Mouse (Mus musculus): ENCODE measurements around the gene Vldlr.

DNA sequence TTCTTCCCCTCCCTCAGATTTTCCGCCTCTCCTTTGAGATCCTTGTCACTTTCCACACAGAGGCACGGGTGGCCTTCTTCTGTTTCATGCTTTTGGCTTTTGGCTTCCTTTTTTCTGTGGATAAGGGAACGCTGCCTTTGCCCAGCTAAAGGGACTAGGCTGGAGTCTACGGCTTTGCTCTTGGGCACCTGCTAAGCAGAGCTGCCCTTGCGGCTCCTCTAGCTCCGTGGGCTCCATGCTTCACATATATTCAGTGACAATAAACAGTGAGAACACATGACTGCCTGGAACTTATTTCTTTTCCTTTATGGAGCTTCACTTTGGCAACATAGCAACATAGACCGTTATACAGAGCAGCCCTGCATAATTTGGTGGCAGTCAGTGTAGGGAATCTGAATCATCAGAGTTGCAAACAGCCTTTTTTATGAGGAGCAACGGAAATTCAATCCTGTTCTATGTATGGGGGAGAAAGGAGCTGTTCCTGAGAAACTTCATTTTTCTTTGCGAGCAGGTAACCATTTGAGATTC, 12.5 kb upstream of the Vldlr start:
- no peak for TF ChIP-seq CTCF (IDR thresholded peaks at IDR 0.05; ENCODE audit: low read depth, low read length)
- TF ChIP-seq GATA1 (IDR thresholded peaks at IDR 0.05; ENCODE audit: borderline replicate concordance, low read length): no peak

Data from G1E (cell line).